8 mouse cellular contexts compared by ENCODE assay signal in genomic region chr6:47594926-47595623, GRCm38 (mm10). TPM values are rescaled to one million over a fixed set of nuclear protein-coding genes. Genes with fewer than 3 reads are reported as not detected.
A peak's percentile ranks its signal among the peaks of the same experiment; 100 is the strongest.
DNase-seq lines count a peak whose midpoint lies in the region; ATAC-seq lines count a peak whose summit lies in the region.

Gene Ezh2, minus strand, starts transcription at chr6:47595341.

- peak within 1 kb of the TSS; percentile 99 for H3K27ac ChIP-seq in heart, embryonic 13.5 days (replicated peaks)
- H3K27ac ChIP-seq in liver, embryonic 12.5 days: peak within 1 kb of the TSS; percentile 98
- H3K27ac ChIP-seq in stomach, embryonic 15.5 days: peak within 1 kb of the TSS; percentile 99

- peak; percentile 93 for ATAC-seq in erythroid progenitor cell, adult 5-6 weeks (replicated peaks; ENCODE audit: low FRiP score, poor library complexity, severe bottlenecking)
- ATAC-seq in heart, embryonic 13.5 days (ENCODE audit: extremely low read depth, insufficient number of reproducible peaks, low FRiP score, low TSS enrichment): peak; percentile 94
- ATAC-seq in liver, embryonic 12.5 days: peak; percentile 97
- ATAC-seq in stomach, embryonic 15.5 days (ENCODE audit: insufficient read depth, low FRiP score, low read depth): peak; percentile 99

- peak within 1 kb of the TSS; percentile 96 for H3K4me3 ChIP-seq in heart, embryonic 13.5 days
- H3K4me3 ChIP-seq in liver, embryonic 12.5 days: peak within 1 kb of the TSS; percentile 100
- peak within 1 kb of the TSS; percentile 96 for H3K4me3 ChIP-seq in stomach, embryonic 15.5 days (replicated peaks)

- peaks cover 21% of the 10 kb centered on the region for H3K4me1 ChIP-seq in heart, embryonic 13.5 days
- H3K4me1 ChIP-seq in liver, embryonic 12.5 days: peaks cover 27% of the 10 kb centered on the region
- H3K4me1 ChIP-seq in stomach, embryonic 15.5 days: no peaks in the 10 kb centered on the region

- no peaks in the 10 kb centered on the region for H3K9me3 ChIP-seq in heart, embryonic 13.5 days
- no peaks in the 10 kb centered on the region for H3K9me3 ChIP-seq in liver, embryonic 12.5 days (replicated peaks)
- no peaks in the 10 kb centered on the region for H3K9me3 ChIP-seq in stomach, embryonic 15.5 days

- H3K9ac ChIP-seq in heart, embryonic 13.5 days: peak within 1 kb of the TSS; percentile 99
- H3K9ac ChIP-seq in liver, embryonic 12.5 days: peak within 1 kb of the TSS; percentile 100
- H3K9ac ChIP-seq in stomach, embryonic 15.5 days: peak within 1 kb of the TSS; percentile 96

- WGBS in heart, embryonic 13.5 days: under 1% methylated on average over 69 of the region's 69 CpGs
- under 1% methylated on average over 68 of the region's 69 CpGs for WGBS in liver, embryonic 12.5 days (ENCODE audit: insufficient replicate concordance)
- 0% methylated on average over 60 of the region's 69 CpGs for WGBS in stomach, embryonic 15.5 days

- H3K36me3 ChIP-seq in heart, embryonic 13.5 days: no peaks in the 10 kb centered on the region
- no peaks in the 10 kb centered on the region for H3K36me3 ChIP-seq in liver, embryonic 12.5 days
- no peaks in the 10 kb centered on the region for H3K36me3 ChIP-seq in stomach, embryonic 15.5 days

- H3K4me2 ChIP-seq in heart, embryonic 13.5 days: peak within 1 kb of the TSS; percentile 89
- H3K4me2 ChIP-seq in liver, embryonic 12.5 days: peak within 1 kb of the TSS; percentile 76
- H3K4me2 ChIP-seq in stomach, embryonic 15.5 days: peak within 1 kb of the TSS; percentile 85

- peak; percentile 97 for DNase-seq in CD4-positive helper T cell, adult 2 months (ENCODE audit: low read depth, low spot score)
- DNase-seq in brain, embryonic 18.5 days (ENCODE audit: low read depth, low spot score): peak; percentile 95
- DNase-seq in kidney, postnatal 10 days: peak; percentile 98
- DNase-seq in natural killer cell, adult 2 months (ENCODE audit: low spot score in 2 of 2): peak; percentile 96 to 97

- no peaks in the 10 kb centered on the region for H3K27me3 ChIP-seq in heart, embryonic 13.5 days (replicated peaks)
- H3K27me3 ChIP-seq in liver, embryonic 12.5 days (replicated peaks): no peaks in the 10 kb centered on the region
- no peaks in the 10 kb centered on the region for H3K27me3 ChIP-seq in stomach, embryonic 15.5 days (replicated peaks)

RNA-seq across cellular contexts. Expression of gene Ezh2, which starts in this region (rescaled TPM):
- 527 and 773 TPM in 2 replicates for total RNA-seq in erythroid progenitor cell, adult 5-6 weeks (2015; ENCODE audit: low replicate concordance)
- total RNA-seq in erythroid progenitor cell, adult 5-6 weeks (2017; ENCODE audit: low replicate concordance): 546 and 659 TPM in 2 replicates
- polyA plus RNA-seq in heart, embryonic 13.5 days (2015; fragmentation: Nextera tagmentation; extraction: Ambion mirVana): 56.9 and 63.8 TPM in 2 replicates
- polyA plus RNA-seq in liver, embryonic 12.5 days (2016; fragmentation: Nextera tagmentation; extraction: Ambion mirVana): 75.9 and 78.7 TPM in 2 replicates
- 85.6 and 90.7 TPM in 2 replicates for polyA plus RNA-seq in stomach, embryonic 15.5 days (2015; fragmentation: Nextera tagmentation; extraction: Ambion mirVana)

Comparison
In these comparisons a context has a peak if more than half of its experiments do, and no peak if none do; other contexts are left out.
1. Peak in every context shown above with its lines: DNase-seq, ATAC-seq, H3K4me3 ChIP-seq and H3K27ac ChIP-seq.